In genomic region chr4:154028066-154028465, GRCm38 (mm10) we compare ENCODE assay signal across 13 mouse cellular contexts. TPM values are rescaled to one million over a fixed set of nuclear protein-coding genes. Genes with fewer than 3 reads are reported as not detected.
"Had no signal": no experiment of that assay in that cellular context is flagged by ENCODE, and none has a peak within 500 bp of the region (broad histone marks: within the 10 kb centered on the region; RNA-seq: fewer than 3 reads in every experiment).

No protein-coding gene starts in this region.

- ATAC-seq: midbrain, embryonic 13.5 days had no signal

- H3K36me3 ChIP-seq: limb, embryonic 13.5 days; lung, embryonic 15.5 days; midbrain, embryonic 13.5 days; stomach, embryonic 15.5 days had no signal

- H3K4me3 ChIP-seq: limb, embryonic 13.5 days; lung, embryonic 15.5 days; midbrain, embryonic 13.5 days; stomach, embryonic 15.5 days had no signal

- DNase-seq: kidney, adult 11 months; kidney, adult 9 months; layer of hippocampus, adult 9-11 months; layer of hippocampus, postnatal 36 days had no signal

- H3K9ac ChIP-seq: limb, embryonic 13.5 days; lung, embryonic 15.5 days; midbrain, embryonic 13.5 days; stomach, embryonic 15.5 days had no signal

- H3K4me2 ChIP-seq: limb, embryonic 13.5 days; lung, embryonic 15.5 days; midbrain, embryonic 13.5 days; stomach, embryonic 15.5 days had no signal

- H3K27ac ChIP-seq: kidney, postnatal 0 days; limb, embryonic 13.5 days; lung, embryonic 15.5 days; midbrain, embryonic 13.5 days; stomach, embryonic 15.5 days had no signal

- H3K9me3 ChIP-seq: limb, embryonic 13.5 days; lung, embryonic 15.5 days; midbrain, embryonic 13.5 days; stomach, embryonic 15.5 days had no signal

- H3K27me3 ChIP-seq: stomach, embryonic 15.5 days had no signal

RNA-seq across cellular contexts. Expression of gene Ccdc27, which starts 14.4 kb away (rescaled TPM):
- polyA plus RNA-seq: intestine, embryonic 14.5 days; limb, embryonic 13.5 days; lung, embryonic 15.5 days; midbrain, embryonic 13.5 days; midbrain, postnatal 0 days; neural tube, embryonic 14.5 days; spleen, adult 2 months had no signal
